Mouse (Mus musculus) ES-E14 (cell line): ENCODE measurements around the gene Rgs6.

Experiments used
- HCFC1 ChIP-seq: IDR thresholded peaks from 2 replicates; pipeline ENCODE4 v1.6.1; 2012; ENCODE audit warnings: low read length, inconsistent platforms, borderline replicate concordance; ENCODE audit not compliant: insufficient read depth
- MAFK ChIP-seq: IDR thresholded peaks from 2 replicates; pipeline ENCODE4 v1.6.1; 2014; ENCODE audit warnings: mild to moderate bottlenecking, low read depth, low read length, inconsistent platforms; ENCODE audit not compliant: insufficient read depth
- ZC3H11A ChIP-seq: IDR thresholded peaks from 2 replicates; pipeline ENCODE4 v1.6.1; 2012; ENCODE audit warnings: low read depth, mild to moderate bottlenecking, inconsistent platforms, low read length, borderline replicate concordance
- ZNF384 ChIP-seq: IDR thresholded peaks from 2 replicates; pipeline ENCODE4 v1.6.1; 2012; ENCODE audit warnings: low read depth, low read length, inconsistent platforms

DNA sequence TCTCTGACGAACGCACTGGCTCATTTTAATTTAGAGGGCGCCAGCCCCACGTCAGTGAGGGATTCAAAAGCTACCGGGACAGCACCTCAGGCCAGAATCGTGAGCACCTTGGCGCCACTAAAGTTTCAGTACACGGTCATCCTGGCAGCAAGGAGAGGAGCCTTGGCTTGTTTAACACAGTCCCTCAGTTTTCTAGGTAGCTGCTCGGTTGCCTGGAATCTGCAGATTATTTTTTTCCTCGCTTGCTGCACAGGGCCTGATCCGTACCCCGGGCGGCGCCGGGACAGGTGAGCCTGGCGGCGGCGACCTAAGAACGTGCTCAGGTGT is 28.4 kb downstream of the Rgs6 start:
- TF ChIP-seq HCFC1 (no peak), MAFK (no peak), ZNF384 (no peak), ZC3H11A (no peak)
